Mouse (Mus musculus): ENCODE measurements around the gene Fam160b1. TPM values are rescaled to one million over a fixed set of nuclear protein-coding genes. Genes with fewer than 3 reads are reported as not detected.
A peak's percentile ranks its signal among the peaks of the same experiment; 100 is the strongest.

The Fam160b1 gene
- polyA plus RNA-seq, 1 experiment from 2014 or later, result 12.7 TPM

DNA sequence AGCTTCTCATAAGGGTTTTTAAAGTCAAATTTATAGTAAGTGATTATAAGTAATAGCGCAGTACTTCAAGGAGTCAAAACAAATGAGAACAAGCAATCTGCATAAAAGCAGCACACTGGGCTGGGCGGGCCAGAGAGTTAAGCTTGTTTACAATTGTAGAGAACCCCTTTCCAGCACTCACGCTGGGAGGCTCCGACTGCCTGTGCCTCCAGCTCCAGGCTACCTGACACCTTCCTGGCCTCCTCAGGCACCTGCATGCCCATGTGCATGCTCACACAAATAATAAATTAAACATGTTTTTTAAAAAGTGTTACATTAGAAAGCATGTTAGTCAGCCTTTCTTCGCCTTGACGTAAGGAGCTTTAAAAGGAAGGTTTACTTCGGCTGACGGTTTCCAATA is 25.3 kb upstream of the Fam160b1 start:
- 40% methylated on average over 8 of the region's 8 CpGs for WGBS
- no peaks in the 10 kb centered on the region for H3K9me3 ChIP-seq (replicated peaks; ENCODE audit: control insufficient read depth, low read length)
- H3K4me3 ChIP-seq (ENCODE audit: low read depth, low read length), result no peak overlapping the region
- no peaks in the 10 kb centered on the region for H3K27me3 ChIP-seq (replicated peaks; ENCODE audit: control insufficient read depth, insufficient read depth, low read length)
- no peak for ATAC-seq
- H3K9ac ChIP-seq (ENCODE audit: low read length), result no peak overlapping the region
- H3K27ac ChIP-seq (ENCODE audit: low read depth, low read length), result no peak overlapping the region
- no peak for DNase-seq (ENCODE audit: low spot score)
- no peak overlapping the region for H3K4me2 ChIP-seq (ENCODE audit: low read length)
- no peaks in the 10 kb centered on the region for H3K4me1 ChIP-seq (ENCODE audit: control insufficient read depth, insufficient read depth, low read length)
- H3K36me3 ChIP-seq (ENCODE audit: control insufficient read depth, insufficient read depth, low read length), result no peaks in the 10 kb centered on the region

DNA sequence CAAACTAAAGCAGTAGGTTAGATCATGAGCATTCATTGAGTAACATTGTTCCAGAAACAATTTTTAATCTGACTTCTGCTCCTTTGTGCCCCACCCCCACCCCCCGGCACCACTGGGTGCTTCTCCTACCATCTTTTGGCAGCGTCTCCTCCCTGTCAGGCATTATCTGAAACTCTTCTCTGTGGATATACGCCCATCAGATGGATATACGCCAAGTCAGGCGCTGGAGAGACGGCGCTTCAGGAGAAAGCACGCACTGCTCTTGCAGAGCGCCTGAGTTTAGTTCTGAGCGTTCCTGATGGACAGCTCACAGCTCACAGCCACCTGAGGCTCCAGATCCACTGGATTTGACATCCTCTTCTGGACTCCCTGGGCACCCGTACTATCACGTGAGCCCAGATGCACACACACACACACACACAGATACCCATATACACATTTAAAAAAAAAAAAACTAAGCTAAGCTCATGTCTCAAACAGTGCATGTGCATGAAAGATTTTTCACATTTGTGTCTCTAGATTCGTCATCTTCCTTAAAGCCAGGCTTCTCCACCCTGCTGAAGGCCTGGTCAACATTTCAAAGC is 21.1 kb upstream of the Fam160b1 start:
- DNase-seq (ENCODE audit: low spot score) (peak; percentile 41), ATAC-seq (no peak)
- H3K9me3 ChIP-seq (replicated peaks; ENCODE audit: control insufficient read depth, low read length), result no peaks in the 10 kb centered on the region
- H3K9ac ChIP-seq (ENCODE audit: low read length), result no peak overlapping the region
- H3K4me3 ChIP-seq (ENCODE audit: low read depth, low read length), result no peak overlapping the region
- H3K27me3 ChIP-seq (replicated peaks; ENCODE audit: control insufficient read depth, insufficient read depth, low read length), result no peaks in the 10 kb centered on the region
- no peak overlapping the region for H3K27ac ChIP-seq (ENCODE audit: low read depth, low read length)
- H3K4me1 ChIP-seq (ENCODE audit: control insufficient read depth, insufficient read depth, low read length), result no peaks in the 10 kb centered on the region
- H3K36me3 ChIP-seq (ENCODE audit: control insufficient read depth, insufficient read depth, low read length), result no peaks in the 10 kb centered on the region
- WGBS, result 85% methylated on average over 13 of the region's 13 CpGs
- no peak overlapping the region for H3K4me2 ChIP-seq (ENCODE audit: low read length)

DNA sequence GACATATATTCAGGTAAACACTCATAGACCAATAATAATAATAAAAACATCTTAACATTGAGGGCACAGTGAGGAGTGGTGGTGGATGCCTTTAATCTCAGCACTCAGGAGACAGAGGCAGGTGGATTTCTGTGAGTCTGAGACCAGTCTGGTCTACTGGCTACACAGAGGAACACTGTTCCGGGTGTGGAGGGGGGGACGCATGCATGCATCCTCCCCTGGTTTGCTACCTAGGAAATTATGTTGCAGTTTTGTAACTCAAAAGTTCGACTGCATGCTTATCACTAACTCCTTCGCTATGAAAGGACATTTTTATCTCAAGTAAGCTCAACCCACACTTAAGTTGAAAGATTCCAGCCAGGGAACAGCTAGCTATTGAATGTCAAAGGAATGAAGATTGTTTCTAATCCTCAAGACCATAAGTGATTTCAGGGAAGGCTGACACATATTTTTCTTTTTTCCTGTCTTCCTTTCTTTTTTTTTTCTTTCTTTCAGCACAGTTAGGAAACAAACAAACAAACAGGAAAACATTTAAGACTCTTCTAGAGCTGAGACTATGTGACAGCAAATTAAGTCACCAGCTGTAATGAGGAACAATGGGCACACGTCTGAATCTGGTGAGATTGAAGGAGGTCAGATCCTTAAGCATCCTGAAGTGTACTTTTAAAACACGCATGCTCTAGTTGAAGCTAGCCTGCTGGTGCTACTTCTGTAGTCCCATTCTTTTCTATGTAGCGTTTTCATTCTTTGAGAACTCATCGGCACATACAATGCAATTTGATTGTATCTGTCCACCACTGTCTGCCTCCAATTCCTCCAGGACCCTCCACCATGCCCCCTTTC is 19.4 kb upstream of the Fam160b1 start:
- DNase-seq (ENCODE audit: low spot score) (no peak), ATAC-seq (no peak)
- no peak overlapping the region for H3K4me3 ChIP-seq (ENCODE audit: low read depth, low read length)
- no peaks in the 10 kb centered on the region for H3K9me3 ChIP-seq (replicated peaks; ENCODE audit: control insufficient read depth, low read length)
- H3K9ac ChIP-seq (ENCODE audit: low read length), result no peak overlapping the region
- H3K36me3 ChIP-seq (ENCODE audit: control insufficient read depth, insufficient read depth, low read length), result no peaks in the 10 kb centered on the region
- H3K27me3 ChIP-seq (replicated peaks; ENCODE audit: control insufficient read depth, insufficient read depth, low read length), result no peaks in the 10 kb centered on the region
- 80% methylated on average over 8 of the region's 8 CpGs for WGBS
- H3K4me2 ChIP-seq (ENCODE audit: low read length), result no peak overlapping the region
- no peaks in the 10 kb centered on the region for H3K4me1 ChIP-seq (ENCODE audit: control insufficient read depth, insufficient read depth, low read length)
- H3K27ac ChIP-seq (ENCODE audit: low read depth, low read length), result no peak overlapping the region

DNA sequence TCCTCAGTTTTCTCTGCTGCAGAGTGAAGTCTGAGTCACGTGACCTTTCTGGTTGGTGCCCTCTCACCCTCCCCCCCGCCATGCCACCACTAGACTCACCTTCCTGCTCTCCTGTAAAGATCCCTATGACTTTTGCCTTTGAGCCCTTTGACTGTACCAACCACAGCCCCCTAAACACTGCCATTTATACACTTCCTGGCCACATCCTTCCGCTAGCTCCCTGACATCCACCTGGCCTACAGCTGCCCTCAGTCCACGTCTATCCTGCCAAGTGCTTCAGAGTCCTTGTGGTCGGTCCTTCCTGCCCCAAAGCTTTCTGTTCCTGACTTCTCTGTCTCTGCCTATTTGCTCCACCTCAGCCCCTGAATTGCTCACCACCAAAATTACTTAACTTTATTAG is 16.6 kb upstream of the Fam160b1 start:
- Histone ChIP-seq H3K9me3 (replicated peaks; ENCODE audit: control insufficient read depth, low read length) (no peaks in the 10 kb centered on the region), H3K27ac (ENCODE audit: low read depth, low read length) (no peak overlapping the region), H3K36me3 (ENCODE audit: control insufficient read depth, insufficient read depth, low read length) (no peaks in the 10 kb centered on the region), H3K27me3 (replicated peaks; ENCODE audit: control insufficient read depth, insufficient read depth, low read length) (no peaks in the 10 kb centered on the region), H3K4me3 (ENCODE audit: low read depth, low read length) (no peak overlapping the region), H3K4me1 (ENCODE audit: control insufficient read depth, insufficient read depth, low read length) (no peaks in the 10 kb centered on the region), H3K4me2 (ENCODE audit: low read length) (no peak overlapping the region), H3K9ac (ENCODE audit: low read length) (no peak overlapping the region)
- no peak for ATAC-seq
- 88% methylated on average over 5 of the region's 5 CpGs for WGBS
- DNase-seq (ENCODE audit: low spot score), result no peak

DNA sequence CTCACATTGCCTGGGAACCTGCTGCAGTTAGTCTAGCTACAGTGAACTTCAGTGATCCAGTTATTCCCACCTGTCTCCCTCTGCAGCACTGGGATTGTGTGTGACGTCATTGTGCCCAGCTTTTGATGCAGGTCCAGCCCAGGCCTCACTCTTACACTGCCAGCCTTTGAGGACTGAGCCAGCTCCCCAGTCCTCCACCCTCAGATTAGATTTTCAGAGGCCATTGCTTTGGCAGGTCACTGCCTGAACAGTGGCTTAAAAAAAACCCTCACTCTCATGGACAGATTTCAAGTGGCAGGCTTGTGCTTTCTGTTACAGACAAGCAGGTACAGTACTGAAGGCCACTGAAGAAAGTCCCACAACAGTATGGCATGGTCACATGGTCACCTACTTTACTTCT is 15.8 kb upstream of the Fam160b1 start:
- Histone ChIP-seq H3K27ac (ENCODE audit: low read depth, low read length) (no peak overlapping the region), H3K9ac (ENCODE audit: low read length) (no peak overlapping the region), H3K27me3 (replicated peaks; ENCODE audit: control insufficient read depth, insufficient read depth, low read length) (no peaks in the 10 kb centered on the region), H3K9me3 (replicated peaks; ENCODE audit: control insufficient read depth, low read length) (no peaks in the 10 kb centered on the region), H3K4me2 (ENCODE audit: low read length) (no peak overlapping the region), H3K4me1 (ENCODE audit: control insufficient read depth, insufficient read depth, low read length) (no peaks in the 10 kb centered on the region), H3K4me3 (ENCODE audit: low read depth, low read length) (no peak overlapping the region), H3K36me3 (ENCODE audit: control insufficient read depth, insufficient read depth, low read length) (no peaks in the 10 kb centered on the region)
- DNase-seq (ENCODE audit: low spot score), result no peak
- WGBS, result 65% methylated on average over 1 of the region's 1 CpGs
- ATAC-seq, result no peak

DNA sequence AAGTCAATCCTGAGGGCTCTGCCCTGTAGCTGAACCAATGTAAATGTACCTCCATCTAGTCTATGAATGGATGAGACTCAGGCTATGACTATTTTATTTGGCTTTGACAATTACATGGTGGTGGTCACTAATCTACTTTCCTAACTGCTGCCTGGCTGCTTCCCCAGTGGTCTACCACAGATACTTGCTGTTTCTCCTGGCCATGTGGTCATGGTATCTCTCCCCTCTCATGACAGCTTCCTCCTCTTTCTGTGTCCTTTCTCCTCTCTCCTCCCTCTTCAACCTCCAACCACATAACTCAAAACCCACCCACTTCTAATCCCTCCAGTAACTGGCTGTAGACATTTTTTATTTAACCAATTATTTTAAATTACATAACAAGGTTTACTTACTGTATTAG is 11.4 kb upstream of the Fam160b1 start:
- no peak overlapping the region for H3K9ac ChIP-seq (ENCODE audit: low read length)
- no peaks in the 10 kb centered on the region for H3K9me3 ChIP-seq (replicated peaks; ENCODE audit: control insufficient read depth, low read length)
- no peaks in the 10 kb centered on the region for H3K27me3 ChIP-seq (replicated peaks; ENCODE audit: control insufficient read depth, insufficient read depth, low read length)
- ATAC-seq (no peak), DNase-seq (ENCODE audit: low spot score) (no peak)
- H3K4me3 ChIP-seq (ENCODE audit: low read depth, low read length), result no peak overlapping the region
- no peaks in the 10 kb centered on the region for H3K36me3 ChIP-seq (ENCODE audit: control insufficient read depth, insufficient read depth, low read length)
- no peak overlapping the region for H3K4me2 ChIP-seq (ENCODE audit: low read length)
- no peak overlapping the region for H3K27ac ChIP-seq (ENCODE audit: low read depth, low read length)
- no peaks in the 10 kb centered on the region for H3K4me1 ChIP-seq (ENCODE audit: control insufficient read depth, insufficient read depth, low read length)

DNA sequence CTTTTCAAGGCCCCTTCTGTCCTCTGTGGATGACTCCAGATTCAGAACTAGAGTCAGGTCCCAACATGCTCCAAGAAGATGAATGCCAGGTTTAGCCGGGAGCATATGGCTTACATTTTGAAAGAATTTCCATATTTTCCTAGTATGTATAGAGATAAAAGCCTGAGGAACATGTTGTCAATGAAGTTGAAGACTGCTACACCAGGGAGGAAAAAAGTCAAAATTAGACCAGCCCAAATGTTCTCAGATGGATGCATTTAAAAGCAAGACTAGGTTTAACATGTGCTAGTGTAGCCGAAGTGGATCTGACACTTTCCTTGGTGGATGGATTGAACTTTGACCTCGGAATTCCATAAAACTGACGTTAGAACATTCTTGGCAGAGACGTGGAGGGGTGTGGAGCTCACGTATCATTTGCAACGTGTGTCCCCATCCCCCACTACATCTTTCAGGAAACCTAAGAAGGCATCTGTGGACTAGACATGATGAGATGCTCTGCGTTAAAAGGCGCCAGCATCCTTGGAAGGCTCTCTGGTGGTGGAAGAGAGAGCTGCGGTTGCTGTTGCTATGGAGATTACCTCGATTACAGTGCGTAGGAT is 8.0 kb upstream of the Fam160b1 start:
- Histone ChIP-seq H3K36me3 (ENCODE audit: control insufficient read depth, insufficient read depth, low read length) (no peaks in the 10 kb centered on the region), H3K9me3 (replicated peaks; ENCODE audit: control insufficient read depth, low read length) (no peaks in the 10 kb centered on the region), H3K4me1 (ENCODE audit: control insufficient read depth, insufficient read depth, low read length) (no peaks in the 10 kb centered on the region), H3K9ac (ENCODE audit: low read length) (no peak overlapping the region), H3K27me3 (replicated peaks; ENCODE audit: control insufficient read depth, insufficient read depth, low read length) (no peaks in the 10 kb centered on the region), H3K4me3 (ENCODE audit: low read depth, low read length) (no peak overlapping the region), H3K4me2 (ENCODE audit: low read length) (no peak overlapping the region), H3K27ac (ENCODE audit: low read depth, low read length) (no peak overlapping the region)
- ATAC-seq (no peak), DNase-seq (ENCODE audit: low spot score) (no peak)
- WGBS, result 88% methylated on average over 12 of the region's 12 CpGs

DNA sequence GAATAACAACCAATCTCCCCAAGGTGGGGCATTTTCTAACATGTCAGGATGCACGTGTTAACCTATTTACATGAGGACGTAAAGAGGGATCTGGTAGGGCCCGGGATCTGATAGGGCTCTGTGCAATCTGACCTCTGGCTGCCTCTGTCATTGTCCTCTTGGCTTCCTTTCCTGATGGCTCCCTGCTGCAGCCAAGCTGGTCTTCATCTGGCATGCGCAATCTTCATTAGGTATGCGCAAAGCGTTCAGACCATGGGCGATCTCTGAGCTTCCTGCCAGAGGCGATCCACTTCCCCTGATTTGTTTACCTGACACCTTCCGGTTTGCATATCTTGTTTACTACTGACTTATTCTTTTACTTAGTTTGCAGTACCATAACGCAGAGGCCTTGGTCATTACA is 7.3 kb upstream of the Fam160b1 start:
- H3K4me2 ChIP-seq (ENCODE audit: low read length), result no peak overlapping the region
- H3K36me3 ChIP-seq (ENCODE audit: control insufficient read depth, insufficient read depth, low read length), result no peaks in the 10 kb centered on the region
- no peak overlapping the region for H3K4me3 ChIP-seq (ENCODE audit: low read depth, low read length)
- no peaks in the 10 kb centered on the region for H3K9me3 ChIP-seq (replicated peaks; ENCODE audit: control insufficient read depth, low read length)
- H3K27me3 ChIP-seq (replicated peaks; ENCODE audit: control insufficient read depth, insufficient read depth, low read length), result no peaks in the 10 kb centered on the region
- H3K9ac ChIP-seq (ENCODE audit: low read length), result no peak overlapping the region
- H3K27ac ChIP-seq (ENCODE audit: low read depth, low read length), result no peak overlapping the region
- ATAC-seq, result no peak
- 83% methylated on average over 10 of the region's 10 CpGs for WGBS
- no peak for DNase-seq (ENCODE audit: low spot score)
- no peaks in the 10 kb centered on the region for H3K4me1 ChIP-seq (ENCODE audit: control insufficient read depth, insufficient read depth, low read length)

DNA sequence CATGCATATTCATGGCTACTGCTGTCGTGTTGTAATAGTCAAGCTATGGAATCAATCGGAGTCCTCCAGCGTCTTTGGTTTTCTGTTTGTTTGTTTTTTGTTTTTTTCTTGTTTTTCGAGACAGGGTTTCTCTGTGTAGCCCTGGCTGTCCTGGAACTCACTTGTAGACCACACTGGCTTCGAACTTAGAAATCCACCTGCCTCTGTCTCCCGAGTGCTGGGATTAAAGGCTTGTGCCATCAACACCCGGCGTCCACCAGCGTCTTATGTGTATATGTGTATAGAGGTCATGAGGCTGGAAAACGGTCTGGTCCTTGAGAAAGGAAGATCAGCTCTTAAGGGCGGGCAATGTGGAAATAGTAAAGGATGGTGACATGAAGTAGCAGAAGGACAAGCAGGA is 6.4 kb upstream of the Fam160b1 start:
- Histone ChIP-seq H3K9ac (ENCODE audit: low read length) (no peak overlapping the region), H3K27ac (ENCODE audit: low read depth, low read length) (no peak overlapping the region), H3K36me3 (ENCODE audit: control insufficient read depth, insufficient read depth, low read length) (no peaks in the 10 kb centered on the region), H3K4me3 (ENCODE audit: low read depth, low read length) (no peak overlapping the region), H3K4me1 (ENCODE audit: control insufficient read depth, insufficient read depth, low read length) (no peaks in the 10 kb centered on the region), H3K4me2 (ENCODE audit: low read length) (no peak overlapping the region), H3K9me3 (replicated peaks; ENCODE audit: control insufficient read depth, low read length) (no peaks in the 10 kb centered on the region), H3K27me3 (replicated peaks; ENCODE audit: control insufficient read depth, insufficient read depth, low read length) (no peaks in the 10 kb centered on the region)
- 85% methylated on average over 11 of the region's 11 CpGs for WGBS
- ATAC-seq (no peak), DNase-seq (ENCODE audit: low spot score) (no peak)
